Mouse (Mus musculus) cerebellum, adult 2 months (tissue): ENCODE data around the gene Dmkn.

Experiments
- CTCF ChIP-seq: fragments of 200-500 bp; IDR thresholded peaks from 2 replicates; pipeline ENCODE4 v1.5.1; 2011; ENCODE audit warnings: low read depth, mild to moderate bottlenecking, control low read depth, low read length, moderate library complexity, borderline replicate concordance; ENCODE audit not compliant: insufficient read depth
- POLR2A ChIP-seq: fragments of 200-500 bp; IDR thresholded peaks from 2 replicates; pipeline ENCODE4 v1.6.1; 2011; ENCODE audit warnings: low read length, control low read depth, borderline replicate concordance; ENCODE audit not compliant: insufficient read depth

GRCm38 (mm10) chr7:30744022-30744598 lies 19.4 kb upstream of the Dmkn start:
- TF ChIP-seq POLR2A (no peak), CTCF (no peak)
